In genomic region chr1:52306892-52307291, GRCm38 (mm10) we compare ENCODE assay signal across 8 mouse cellular contexts.
DNase-seq lines count a peak whose midpoint lies in the region; ATAC-seq and TF ChIP-seq lines count a peak whose summit lies in the region.

No protein-coding gene starts in this region.

- no peak for ATAC-seq in heart, embryonic 12.5 days (ENCODE audit: insufficient number of reproducible peaks, low FRiP score)
- ATAC-seq in midbrain, embryonic 14.5 days (ENCODE audit: low FRiP score, low TSS enrichment): no peak
- ATAC-seq in megakaryocyte-erythroid progenitor cell, adult 5-6 weeks (replicated peaks; ENCODE audit: low FRiP score, low TSS enrichment, poor library complexity, severe bottlenecking): no peak

- DNase-seq in heart, adult 2 months: no peak
- peak; percentile 43 to 59 for DNase-seq in right cerebral cortex, postnatal 10 days (ENCODE audit: low spot score in 2 of 2)
- no peak for DNase-seq in right cerebral cortex, adult 18-20 months
- DNase-seq in cerebellum, adult 9-10 months: peak; percentile 54
- DNase-seq in induced T-regulatory cell, adult 2 months (ENCODE audit: low read depth): peak; percentile 75
- DNase-seq in midbrain, embryonic 14.5 days: peak; percentile 67

- no peaks in the 10 kb centered on the region for H3K27me3 ChIP-seq in heart, adult 2 months (ENCODE audit: control insufficient read depth, insufficient read depth, low read length)
- no peaks in the 10 kb centered on the region for H3K27me3 ChIP-seq in heart, embryonic 12.5 days (replicated peaks)
- no peaks in the 10 kb centered on the region for H3K27me3 ChIP-seq in midbrain, embryonic 14.5 days (ENCODE audit: control insufficient read depth, insufficient read depth, low read length)

- TF ChIP-seq CTCF in heart, adult 2 months (IDR thresholded peaks at IDR 0.05): peak; percentile 51

- H3K4me1 ChIP-seq in heart, adult 2 months (ENCODE audit: control insufficient read depth, insufficient read depth, low read length): no peaks in the 10 kb centered on the region; the same call in 1 of the 2 replicates
- no peaks in the 10 kb centered on the region for H3K4me1 ChIP-seq in heart, embryonic 12.5 days (replicated peaks)
- no peaks in the 10 kb centered on the region for H3K4me1 ChIP-seq in midbrain, embryonic 14.5 days (ENCODE audit: control insufficient read depth, insufficient read depth, low read length)

- TF ChIP-seq EP300 in heart, adult 2 months (IDR thresholded peaks at IDR 0.05; ENCODE audit: insufficient read depth, low read depth, low read length): no peak

- no peaks in the 10 kb centered on the region for H3K79me2 ChIP-seq in heart, adult 2 months (replicated peaks; ENCODE audit: control insufficient read depth, insufficient read depth, low read length)

- H3K9me3 ChIP-seq in heart, embryonic 12.5 days (replicated peaks): no peaks in the 10 kb centered on the region
- H3K9me3 ChIP-seq in midbrain, embryonic 14.5 days (ENCODE audit: control insufficient read depth, low read length): no peaks in the 10 kb centered on the region

- no peak for TF ChIP-seq POLR2A in heart, adult 2 months (IDR thresholded peaks at IDR 0.05; ENCODE audit: insufficient read depth, low read depth, low read length)

- WGBS in heart, adult 2 months: 67% methylated on average over 6 of the region's 6 CpGs
- WGBS in heart, embryonic 12.5 days: 67% methylated on average over 6 of the region's 6 CpGs
- WGBS in midbrain, embryonic 14.5 days: 52% methylated on average over 6 of the region's 6 CpGs

- intact Hi-C loops in heart, adult 2 months (cut with DNase I): no loop called here

- H3K4me3 ChIP-seq in heart, adult 2 months: no peak overlapping the region
- no peak overlapping the region for H3K4me3 ChIP-seq in heart, embryonic 12.5 days
- H3K4me3 ChIP-seq in midbrain, embryonic 14.5 days (replicated peaks; ENCODE audit: low read depth, low read length): no peak overlapping the region

- H3K36me3 ChIP-seq in heart, adult 2 months (ENCODE audit: control insufficient read depth, insufficient read depth, low read length): no peaks in the 10 kb centered on the region
- no peaks in the 10 kb centered on the region for H3K36me3 ChIP-seq in heart, embryonic 12.5 days
- H3K36me3 ChIP-seq in midbrain, embryonic 14.5 days (ENCODE audit: control insufficient read depth, insufficient read depth, low read length): no peaks in the 10 kb centered on the region

- no peak overlapping the region for H3K9ac ChIP-seq in heart, adult 2 months (ENCODE audit: low read depth, low read length)
- H3K9ac ChIP-seq in heart, embryonic 12.5 days: no peak overlapping the region
- H3K9ac ChIP-seq in midbrain, embryonic 14.5 days (replicated peaks; ENCODE audit: low read length): no peak overlapping the region

- H3K4me2 ChIP-seq in heart, embryonic 12.5 days: no peak overlapping the region
- no peak overlapping the region for H3K4me2 ChIP-seq in midbrain, embryonic 14.5 days (ENCODE audit: low read length)

- H3K27ac ChIP-seq in heart, adult 2 months: no peak overlapping the region
- H3K27ac ChIP-seq in heart, embryonic 12.5 days (ENCODE audit: poor library complexity, severe bottlenecking): no peak overlapping the region
- H3K27ac ChIP-seq in midbrain, embryonic 14.5 days (replicated peaks; ENCODE audit: low read depth, low read length): peak overlapping the region; percentile 60; the same call in 1 of the 2 replicates

Comparison
In these comparisons a context has a peak if more than half of its experiments do, and no peak if none do; other contexts are left out.
1. DNase-seq: peak in right cerebral cortex, postnatal 10 days (2 of 2), cerebellum, adult 9-10 months (single experiment), induced T-regulatory cell, adult 2 months (single experiment) and midbrain, embryonic 14.5 days (single experiment); none in heart, adult 2 months (0 of 2) and right cerebral cortex, adult 18-20 months (single experiment).